Mouse (Mus musculus) telencephalon, adult 2 months (tissue): ENCODE measurements around the gene Kcnh7.
A peak's percentile ranks its signal among the peaks of the same experiment; 100 is the strongest.

ENCODE experiments used
- DNase-seq: peaks from one replicate; pipeline ENCODE4 v3.0.0-alpha.2; 2011; ENCODE audit warnings: low read depth, low spot score

The Kcnh7 gene

GRCm38 (mm10) chr2:63183563-63184545 lies at the start of gene Kcnh7:
Kcnh7 (minus strand) TSS chr2:63184287.
- no peak for DNase-seq

- no peak for DNase-seq
These were observed 23.3 kb upstream of the Kcnh7 start for GRCm38 (mm10) chr2:63207435-63207834.

GRCm38 (mm10) chr2:63186014-63186413 lies 1.9 kb upstream of the Kcnh7 start:
- no peak for DNase-seq

GRCm38 (mm10) chr2:63184551-63185430 lies 704 bp upstream of the Kcnh7 start:
- DNase-seq: no peak

- peak; percentile 57 for DNase-seq
These were observed 30.4 kb downstream of the Kcnh7 start for GRCm38 (mm10) chr2:63153701-63154100.

GRCm38 (mm10) chr2:63127762-63128516 lies 56.1 kb downstream of the Kcnh7 start:
- no peak for DNase-seq

- DNase-seq: no peak
These were observed 63.8 kb downstream of the Kcnh7 start for GRCm38 (mm10) chr2:63120316-63120715.

- DNase-seq: peak; percentile 41
These were observed 66.6 kb downstream of the Kcnh7 start for GRCm38 (mm10) chr2:63117209-63118193.

GRCm38 (mm10) chr2:63105971-63106370 lies 78.1 kb downstream of the Kcnh7 start:
- DNase-seq: no peak

GRCm38 (mm10) chr2:63099676-63100075 lies 84.4 kb downstream of the Kcnh7 start:
- no peak for DNase-seq

- no peak for DNase-seq
These were observed 92.3 kb downstream of the Kcnh7 start for GRCm38 (mm10) chr2:63091775-63092174.

- DNase-seq: no peak
These were observed 93.6 kb downstream of the Kcnh7 start for GRCm38 (mm10) chr2:63090447-63090846.

- DNase-seq: peak; percentile 64
These were observed 125.7 kb downstream of the Kcnh7 start for GRCm38 (mm10) chr2:63058386-63058785.

- peak; percentile 46 for DNase-seq
These were observed 134.2 kb downstream of the Kcnh7 start for GRCm38 (mm10) chr2:63049884-63050283.

- peak; percentile 32 for DNase-seq
These were observed 144.4 kb downstream of the Kcnh7 start for GRCm38 (mm10) chr2:63039718-63040117.

GRCm38 (mm10) chr2:63014909-63015308 lies 169.2 kb downstream of the Kcnh7 start:
- DNase-seq: no peak

GRCm38 (mm10) chr2:63009141-63009540 lies 174.9 kb downstream of the Kcnh7 start:
- DNase-seq: peak; percentile 47

- no peak for DNase-seq
These were observed 181.3 kb downstream of the Kcnh7 start for GRCm38 (mm10) chr2:63002784-63003183.

GRCm38 (mm10) chr2:62997692-62998091 lies 186.4 kb downstream of the Kcnh7 start:
- DNase-seq: no peak

GRCm38 (mm10) chr2:62988616-62989015 lies 195.5 kb downstream of the Kcnh7 start:
- no peak for DNase-seq
